Mouse (Mus musculus) left cerebral cortex, postnatal 10 days (tissue): ENCODE data around the gene Hrh3. TPM values are rescaled to one million over a fixed set of nuclear protein-coding genes. Genes with fewer than 3 reads are reported as not detected.

Experiments
- DNase-seq, 2 experiments: peaks; one replicate each; pipeline ENCODE4 v3.0.0; 2021 to 2022; ENCODE audit warnings: low spot score in 2 of 2, mixed read lengths in 1 of 2; ENCODE audit errors: extremely low spot score in 1 of 2
- intact Hi-C: fragments of 180-260 bp; cut with DNase I; formaldehyde crosslinking; loops from one replicate; pipeline ENCODE4 v1.15.1; 2025
- total RNA-seq, 2 experiments: library from RNA; stranded (reverse); gene quantifications; 2 replicates each; pipeline ENCODE4 v1.2.3; 2021

Hrh3 gene
- total RNA-seq, 2 experiments from 2014 or later = 35.9 to 42.1 TPM

DNA sequence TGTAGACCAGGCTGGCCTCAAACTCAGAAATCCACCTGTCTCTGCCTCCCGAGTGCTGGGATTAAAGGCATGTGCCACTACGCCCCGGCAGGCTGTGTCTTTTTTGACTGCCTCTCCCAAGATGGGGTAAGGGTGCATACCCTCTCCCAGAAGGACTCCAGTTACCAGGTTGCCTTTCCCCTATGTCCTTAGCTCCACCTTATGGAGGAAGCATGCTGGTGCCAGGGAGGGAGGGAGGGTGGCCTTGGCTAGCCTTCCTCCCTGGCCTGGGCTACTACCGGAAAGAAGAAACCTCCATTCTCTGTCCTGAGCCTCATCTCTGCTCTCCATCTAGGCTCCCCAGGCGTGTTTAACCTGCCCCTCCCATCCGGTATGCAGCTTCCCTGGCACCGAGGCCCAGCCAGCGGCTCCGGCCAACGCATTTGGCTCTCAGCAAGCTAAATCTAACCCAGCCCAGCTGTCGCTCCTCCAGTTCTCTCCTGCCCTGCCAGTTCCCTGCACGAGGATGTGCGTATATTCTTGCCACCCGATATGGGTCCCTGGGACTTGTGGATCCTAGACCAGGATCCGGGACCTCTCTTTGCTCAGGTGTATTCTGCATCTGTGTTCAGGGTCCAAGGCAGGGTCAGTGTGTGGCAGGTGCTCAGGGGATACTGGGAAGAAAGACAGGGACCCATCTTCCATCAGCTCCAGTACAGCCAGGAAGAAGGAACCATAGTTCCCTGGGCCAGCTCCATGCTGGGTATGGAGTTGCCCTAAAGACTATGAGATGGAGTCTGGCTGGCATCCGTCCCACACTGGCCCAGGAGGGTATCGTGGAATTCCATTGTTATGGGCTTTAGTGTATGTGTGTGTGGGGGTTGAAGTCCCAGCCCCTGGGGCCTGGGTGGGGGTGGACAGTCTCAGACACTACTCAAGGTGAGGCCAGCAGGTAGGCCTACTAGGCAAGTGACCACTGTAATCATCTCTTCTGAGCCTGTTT is 9.9 kb upstream of the Hrh3 start:
- DNase-seq = peak; percentile 72 to 83
- intact Hi-C loops = no loop called here

DNA sequence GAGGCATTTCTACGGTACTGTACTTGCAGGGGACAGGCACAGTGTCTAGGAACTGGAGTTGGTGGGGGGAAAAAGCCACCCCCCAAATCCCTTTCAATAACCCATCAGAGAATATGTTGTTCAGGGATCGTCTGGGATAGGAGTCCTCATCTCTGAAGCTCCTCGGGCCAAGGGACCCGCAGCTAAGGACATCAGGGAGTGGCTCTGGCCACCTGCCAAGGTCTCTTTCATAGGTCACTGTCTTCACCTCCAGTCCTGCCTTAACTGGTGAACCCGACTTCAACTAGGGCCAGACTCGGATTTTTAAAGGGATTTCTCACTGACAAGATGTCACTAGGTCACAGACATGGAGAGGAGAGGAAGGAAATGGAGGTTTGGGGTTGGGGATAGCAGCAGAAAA is 4.0 kb upstream of the Hrh3 start:
- intact Hi-C loops = no loop called here
- no peak for DNase-seq

DNA sequence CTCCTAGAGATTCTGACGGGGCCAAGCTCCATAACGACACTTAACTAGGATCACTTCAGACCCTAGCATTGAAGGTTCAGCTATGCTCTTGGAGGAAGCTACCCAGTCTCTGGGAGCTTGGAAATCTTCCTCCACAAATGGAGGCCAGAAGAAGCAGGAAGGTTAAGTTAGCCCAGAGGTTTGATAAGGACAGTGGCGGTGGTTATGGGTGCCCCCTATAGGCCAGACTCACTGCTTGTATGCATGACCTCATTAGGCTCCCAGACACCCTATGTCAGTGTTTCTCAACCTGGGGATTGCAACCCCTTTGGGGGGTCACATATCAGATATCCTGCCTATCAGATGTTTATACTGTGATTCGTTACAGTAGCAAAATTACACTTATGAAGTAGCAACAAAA is 2.8 kb upstream of the Hrh3 start:
- intact Hi-C loops = no loop called here
- DNase-seq = peak in 1 of 2 experiments; percentile 24

- peak in 1 of 2 experiments; percentile 56 for DNase-seq
- intact Hi-C loops = no loop called here
These were observed 1.3 kb upstream of the Hrh3 start for GRCm38 (mm10) chr2:180105441-180106190.

DNA sequence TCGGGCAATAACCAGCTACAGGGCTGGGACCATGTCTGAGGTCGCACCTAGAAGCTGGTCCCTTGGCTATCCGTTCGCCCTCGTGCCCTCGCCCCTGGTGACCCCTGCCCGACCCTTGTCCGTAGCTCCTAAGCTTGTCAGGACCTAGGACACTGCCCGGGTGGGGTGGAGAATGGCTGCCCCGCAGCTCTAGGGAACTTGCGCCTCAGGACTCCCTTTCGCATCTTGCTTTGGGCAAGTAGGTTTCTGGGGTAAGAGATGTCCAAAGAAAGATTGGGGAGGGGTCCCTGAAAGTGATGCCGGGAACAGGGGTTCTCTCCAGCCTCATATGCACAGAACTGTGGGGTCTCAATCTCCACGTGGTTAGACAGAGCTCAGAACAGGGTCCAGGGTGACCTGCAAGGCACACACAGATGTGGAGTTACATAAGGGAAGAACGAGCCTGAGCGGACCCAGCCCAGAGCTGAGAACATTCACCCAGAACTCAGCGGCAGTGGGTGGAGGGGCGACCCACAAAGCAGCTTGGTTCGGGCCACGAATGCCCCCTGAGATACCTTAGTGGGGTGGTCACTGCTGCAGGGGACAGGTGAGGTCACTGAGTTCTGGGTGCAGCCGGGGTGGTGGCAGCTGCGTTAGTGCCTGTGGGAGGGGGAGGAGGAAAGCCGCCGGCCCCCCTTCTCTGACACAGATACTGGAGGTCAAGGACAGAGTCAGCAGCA is 530 bp upstream of the Hrh3 start:
- DNase-seq = peak in 1 of 2 experiments; percentile 36
- intact Hi-C loops = no loop called here

- DNase-seq = no peak
- intact Hi-C loops = no loop called here
These were observed 924 bp downstream of the Hrh3 start for GRCm38 (mm10) chr2:180103151-180103977.

- no peak for DNase-seq
- intact Hi-C loops = no loop called here
These were observed 4.8 kb downstream of the Hrh3 start for GRCm38 (mm10) chr2:180099529-180099928.

DNA sequence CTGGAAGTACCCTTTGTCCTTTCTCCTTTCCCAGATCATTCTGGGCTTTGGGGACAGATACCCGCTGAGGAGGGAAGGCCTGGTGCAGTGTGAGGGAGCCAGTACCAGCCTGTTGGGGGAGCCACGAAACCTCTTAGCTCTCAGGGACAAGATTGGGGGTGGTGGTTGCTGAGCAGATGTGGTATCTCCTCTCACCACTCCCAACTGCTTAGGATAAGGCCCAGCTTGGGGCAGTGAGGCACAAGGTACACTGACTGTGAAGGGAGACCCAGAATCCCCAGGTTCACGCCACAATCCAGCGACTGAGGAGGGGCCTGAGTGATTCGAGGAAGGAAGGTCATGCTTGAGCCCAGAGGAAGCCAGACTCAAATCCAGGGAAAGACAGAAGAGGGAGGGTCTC is 6.1 kb downstream of the Hrh3 start:
- intact Hi-C loops = no loop called here
- DNase-seq = no peak

GRCm38 (mm10) chr2:180097585-180097984 is 6.7 kb downstream of the Hrh3 start:
- intact Hi-C loops = no loop called here
- DNase-seq = no peak

GRCm38 (mm10) chr2:180095711-180096110 is 8.6 kb downstream of the Hrh3 start:
- intact Hi-C loops = no loop called here
- DNase-seq = no peak

DNA sequence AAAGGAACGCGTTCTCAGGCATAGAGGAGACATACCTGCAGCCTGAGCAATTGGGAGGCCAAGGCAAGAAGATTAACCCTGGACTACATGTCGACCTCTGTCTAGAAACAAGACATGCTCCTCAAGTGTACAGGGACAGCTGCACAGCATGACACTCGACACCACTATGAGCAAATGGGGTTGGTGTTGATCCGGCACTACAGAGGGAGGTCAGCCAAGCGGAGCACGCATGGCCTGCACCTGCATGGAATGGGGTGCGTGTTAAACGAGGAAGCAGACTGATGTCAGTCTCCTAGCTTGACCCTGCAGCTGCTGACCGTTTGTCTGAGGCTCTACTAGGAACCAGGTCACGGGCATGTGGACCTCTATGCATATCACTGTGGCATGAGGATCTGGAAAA is 14.0 kb downstream of the Hrh3 start:
- no peak for DNase-seq
- intact Hi-C loops = no loop called here

GRCm38 (mm10) chr2:180087472-180087871 is 16.8 kb downstream of the Hrh3 start:
- intact Hi-C loops = loop anchor here (5.0 kb wide), 1 partner anchor 165 kb away; no protein-coding TSS in a partner anchor
- DNase-seq = no peak

DNA sequence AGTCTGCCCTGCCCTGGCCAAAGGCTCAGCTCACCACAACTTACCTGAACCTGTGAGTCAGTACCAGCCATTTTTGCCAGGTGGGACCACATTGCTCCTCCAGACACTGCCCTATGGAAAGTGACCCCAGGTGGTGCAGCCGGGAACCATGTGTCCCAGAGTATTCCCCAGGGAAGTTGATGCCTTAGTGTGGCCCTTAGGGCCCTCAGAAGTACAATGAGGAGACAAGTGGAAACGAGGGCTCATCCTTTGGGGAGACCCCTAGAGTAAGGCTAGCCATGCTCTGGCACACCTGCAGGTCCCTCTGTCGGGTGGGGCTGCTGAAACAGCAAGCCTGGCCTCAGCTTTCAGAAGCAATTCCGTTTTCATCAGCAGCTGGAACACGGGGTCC is 17.7 kb downstream of the Hrh3 start:
- DNase-seq = no peak
- intact Hi-C loops = loop anchor here (5.0 kb wide), 1 partner anchor 166 kb away; no protein-coding TSS in a partner anchor

GRCm38 (mm10) chr2:180085926-180086636 is 18.2 kb downstream of the Hrh3 start:
- no peak for DNase-seq
- intact Hi-C loops = loop anchor here (5.0 kb wide), 1 partner anchor 166 kb away; no protein-coding TSS in a partner anchor

GRCm38 (mm10) chr2:180084565-180084964 is 19.7 kb downstream of the Hrh3 start:
- DNase-seq = no peak
- intact Hi-C loops = no loop called here

GRCm38 (mm10) chr2:180083063-180083462 is 21.2 kb downstream of the Hrh3 start:
- DNase-seq = no peak
- intact Hi-C loops = no loop called here

DNA sequence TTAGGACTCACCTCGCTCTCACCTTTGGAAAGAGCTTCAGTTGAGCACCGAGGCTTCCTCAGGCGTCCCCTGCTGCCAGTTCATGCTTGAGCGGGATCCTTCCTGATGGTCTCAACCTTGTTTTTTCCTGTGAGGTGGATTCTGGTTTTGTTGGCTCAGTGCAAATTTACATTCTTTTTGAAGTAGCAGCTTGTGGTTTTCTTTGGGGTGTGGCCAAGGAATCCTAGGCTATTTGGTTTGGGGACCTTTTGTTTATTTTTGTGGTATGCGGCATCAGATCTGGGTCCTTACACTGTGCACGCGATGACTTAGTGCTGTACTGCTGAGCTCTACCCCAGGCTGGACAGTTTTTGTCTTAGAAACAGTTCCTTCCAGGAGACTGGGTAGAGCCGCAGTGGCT is 23.6 kb downstream of the Hrh3 start:
- intact Hi-C loops = no loop called here
- no peak for DNase-seq

GRCm38 (mm10) chr2:180077622-180078021 is 26.7 kb downstream of the Hrh3 start:
- no peak for DNase-seq
- intact Hi-C loops = loop anchor here (10.0 kb wide), 1 partner anchor 77 kb away; no protein-coding TSS in a partner anchor
